Mouse (Mus musculus) forebrain, postnatal 0 days (tissue): ENCODE measurements around the gene Tmem161a. TPM values are rescaled to one million over a fixed set of nuclear protein-coding genes. Genes with fewer than 3 reads are reported as not detected.

Experiments
- ATAC-seq: fragments of 200-750 bp; cut with Nextera tagmentation; 2 replicates; pipeline ENCODE4 v1.8.0; 2017; ENCODE audit warnings: mild to moderate bottlenecking, moderate library complexity
- DNase-seq: peaks from one replicate; pipeline ENCODE4 v3.0.0-alpha.2; 2015
- H3K27ac ChIP-seq: fragments of 300-500 bp; sonication (generic); 2 replicates; pipeline ENCODE4 v1.5.1; 2014; ENCODE audit warnings: low read depth, mild to moderate bottlenecking, antibody characterized with exemption, low read length, moderate library complexity, mixed read lengths
- H3K27me3 ChIP-seq: fragments of 300-500 bp; sonication (generic); 2 replicates; pipeline ENCODE4 v1.6.1; 2014; ENCODE audit warnings: mild to moderate bottlenecking, low read length, mixed read lengths; ENCODE audit not compliant: insufficient read depth
- H3K36me3 ChIP-seq: fragments of 300-500 bp; sonication (generic); 2 replicates; pipeline ENCODE4 v1.6.1; 2014; ENCODE audit warnings: mild to moderate bottlenecking, moderate library complexity; ENCODE audit not compliant: insufficient read depth
- H3K4me1 ChIP-seq: fragments of 300-500 bp; sonication (generic); 2 replicates; pipeline ENCODE4 v1.6.1; 2014; ENCODE audit warnings: antibody characterized with exemption; ENCODE audit not compliant: insufficient read depth
- H3K4me2 ChIP-seq: fragments of 300-500 bp; sonication (generic); 2 replicates; pipeline ENCODE4 v1.6.1; 2014; ENCODE audit warnings: low read depth, mild to moderate bottlenecking, moderate library complexity
- H3K4me3 ChIP-seq: fragments of 300-500 bp; sonication (generic); 2 replicates; pipeline ENCODE4 v1.5.1; 2014; ENCODE audit warnings: low read depth, low read length, mixed read lengths
- H3K9ac ChIP-seq: fragments of 300-500 bp; sonication (generic); 2 replicates; pipeline ENCODE4 v1.6.1; 2014; ENCODE audit warnings: mild to moderate bottlenecking
- H3K9me3 ChIP-seq: fragments of 300-500 bp; sonication (generic); 2 replicates; pipeline ENCODE4 v1.6.1; 2016; ENCODE audit warnings: low read length
- CTCF ChIP-seq: sonication (generic); IDR thresholded peaks from 2 replicates; pipeline ENCODE4 v1.5.1; 2016; ENCODE audit warnings: antibody characterized with exemption, control low read depth, low read depth
- WGBS: fragments of 180-500 bp; shearing (Covaris S2); extraction: QIAGEN DNeasy Blood & Tissue Kit; methylation state at CpG from one replicate; pipeline ENCODE4 v1.1.7; 2014; 5-methylcytosine and 5-hydroxymethylcytosine counted together
- polyA plus RNA-seq: library from polyadenylated mRNA; unstranded; fragments of >200 nt; fragmentation: Nextera tagmentation; extraction: Ambion mirVana; gene quantifications from 2 replicates; pipeline ENCODE4 v1.2.1, GENCODE M21; 2015
- total RNA-seq: library from RNA; depleted of rRNA; stranded (reverse); fragments of >200 nt; gene quantifications from 2 replicates; pipeline ENCODE4 v1.2.3, GENCODE M21; 2014

Tmem161a gene
- total and polyA plus RNA-seq, 2 experiments from 2014 or later, result 52.7 to 60.7 TPM

GRCm38 (mm10) chr8:70159211-70159610, 12.9 kb upstream of the Tmem161a start:
- Histone ChIP-seq H3K4me2 (no peak overlapping the region), H3K4me1 (no peaks in the 10 kb centered on the region), H3K27me3 (no peaks in the 10 kb centered on the region), H3K36me3 (no peaks in the 10 kb centered on the region), H3K4me3 (no peak overlapping the region), H3K27ac (no peak overlapping the region), H3K9me3 (no peaks in the 10 kb centered on the region), H3K9ac (no peak overlapping the region)
- ATAC-seq (no peak), DNase-seq (no peak)
- 83% methylated on average over 4 of the region's 4 CpGs for WGBS
- no peak for TF ChIP-seq CTCF

- no peak overlapping the region for H3K4me2 ChIP-seq
- no peak for TF ChIP-seq CTCF
- ATAC-seq (no peak), DNase-seq (no peak)
- 70% methylated on average over 13 of the region's 13 CpGs for WGBS
- no peaks in the 10 kb centered on the region for H3K9me3 ChIP-seq
- H3K4me3 ChIP-seq, result no peak overlapping the region
- no peak overlapping the region for H3K27ac ChIP-seq
- H3K36me3 ChIP-seq, result no peaks in the 10 kb centered on the region
- no peaks in the 10 kb centered on the region for H3K4me1 ChIP-seq
- no peak overlapping the region for H3K9ac ChIP-seq
- H3K27me3 ChIP-seq, result no peaks in the 10 kb centered on the region
These were observed 12.1 kb upstream of the Tmem161a start for GRCm38 (mm10) chr8:70160015-70160414.

GRCm38 (mm10) chr8:70163316-70163715, 8.8 kb upstream of the Tmem161a start:
- Histone ChIP-seq H3K4me1 (no peaks in the 10 kb centered on the region), H3K27ac (no peak overlapping the region), H3K36me3 (no peaks in the 10 kb centered on the region), H3K4me2 (no peak overlapping the region), H3K4me3 (no peak overlapping the region), H3K9me3 (no peaks in the 10 kb centered on the region), H3K9ac (no peak overlapping the region), H3K27me3 (no peaks in the 10 kb centered on the region)
- TF ChIP-seq CTCF, result no peak
- no peak for DNase-seq
- WGBS, result 80% methylated on average over 3 of the region's 3 CpGs
- ATAC-seq, result no peak

GRCm38 (mm10) chr8:70166504-70167110, 5.5 kb upstream of the Tmem161a start:
- Histone ChIP-seq H3K27me3 (no peaks in the 10 kb centered on the region), H3K4me3 (peak overlapping the region; percentile 14; the same call in 1 of the 2 replicates), H3K9ac (peak overlapping the region; percentile 35), H3K4me2 (peak overlapping the region; percentile 47), H3K36me3 (no peaks in the 10 kb centered on the region), H3K9me3 (no peaks in the 10 kb centered on the region), H3K27ac (no peak overlapping the region), H3K4me1 (no peaks in the 10 kb centered on the region)
- peak; percentile 94 for ATAC-seq
- peak; percentile 97 for TF ChIP-seq CTCF
- WGBS, result 7% methylated on average over 20 of the region's 21 CpGs
- DNase-seq, result peak; percentile 78

GRCm38 (mm10) chr8:70170116-70170515, 2.0 kb upstream of the Tmem161a start:
- DNase-seq, result no peak

GRCm38 (mm10) chr8:70170748-70171147, 1.4 kb upstream of the Tmem161a start:
- ATAC-seq, result no peak
- Histone ChIP-seq H3K27ac (no peak overlapping the region), H3K4me3 (no peak overlapping the region), H3K4me2 (no peak overlapping the region), H3K9me3 (no peaks in the 10 kb centered on the region), H3K36me3 (no peaks in the 10 kb centered on the region; the same call in 1 of the 2 replicates), H3K4me1 (0 out of 2 replicates have a peak, but pooled peaks cover 4% of the 10 kb centered on the region), H3K9ac (no peak overlapping the region), H3K27me3 (no peaks in the 10 kb centered on the region)
- 78% methylated on average over 3 of the region's 3 CpGs for WGBS
- no peak for TF ChIP-seq CTCF
- no peak for DNase-seq

More at GRCm38 (mm10) chr8:70170116-70170515, 2.0 kb upstream of the Tmem161a start:
- H3K27ac ChIP-seq, result no peak overlapping the region
- no peak for ATAC-seq
- 0 out of 2 replicates have a peak, but pooled peaks cover 4% of the 10 kb centered on the region for H3K4me1 ChIP-seq
- H3K9ac ChIP-seq, result no peak overlapping the region
- WGBS, result 88% methylated on average over 3 of the region's 3 CpGs
- H3K27me3 ChIP-seq, result no peaks in the 10 kb centered on the region
- H3K9me3 ChIP-seq, result no peaks in the 10 kb centered on the region
- TF ChIP-seq CTCF, result no peak
- H3K4me3 ChIP-seq, result no peak overlapping the region
- no peak overlapping the region for H3K4me2 ChIP-seq
- H3K36me3 ChIP-seq, result no peaks in the 10 kb centered on the region; the same call in 1 of the 2 replicates

GRCm38 (mm10) chr8:70171240-70171639, 916 bp upstream of the Tmem161a start:
- 86% methylated on average over 7 of the region's 7 CpGs for WGBS
- H3K9me3 ChIP-seq, result no peaks in the 10 kb centered on the region
- H3K27ac ChIP-seq, result no peak overlapping the region
- no peaks in the 10 kb centered on the region for H3K27me3 ChIP-seq
- no peak overlapping the region for H3K9ac ChIP-seq
- TF ChIP-seq CTCF, result no peak
- no peak for DNase-seq
- H3K4me3 ChIP-seq, result no peak overlapping the region
- ATAC-seq, result no peak
- peak overlapping the region; percentile 57; the same call in 1 of the 2 replicates for H3K4me2 ChIP-seq
- 0 out of 2 replicates have a peak, but pooled peaks cover 4% of the 10 kb centered on the region for H3K4me1 ChIP-seq
- H3K36me3 ChIP-seq, result no peaks in the 10 kb centered on the region; the same call in 1 of the 2 replicates
